9 mouse cellular contexts compared by ENCODE assay signal in genomic region chr7:49882694-49883389, GRCm38 (mm10). TPM values are rescaled to one million over a fixed set of nuclear protein-coding genes. Genes with fewer than 3 reads are reported as not detected.
DNase-seq lines count a peak whose midpoint lies in the region; ATAC-seq lines count a peak whose summit lies in the region.
"Had no signal": no experiment of that assay in that cellular context is flagged by ENCODE, and none has a peak within 500 bp of the region (broad histone marks: within the 10 kb centered on the region; RNA-seq: fewer than 3 reads in every experiment).

No protein-coding gene starts in this region.

- H3K4me3 ChIP-seq in embryonic facial prominence, embryonic 11.5 days (ENCODE audit: low read depth, low read length), result no peak overlapping the region
- H3K4me3 ChIP-seq in embryonic facial prominence, embryonic 10.5 days, result no peak overlapping the region
- no peak overlapping the region for H3K4me3 ChIP-seq in lung, embryonic 15.5 days

- H3K9ac ChIP-seq in embryonic facial prominence, embryonic 11.5 days (replicated peaks; ENCODE audit: low read length), result no peak overlapping the region
- H3K9ac ChIP-seq in lung, embryonic 15.5 days, result no peak overlapping the region

- no peak for DNase-seq in embryonic facial prominence, embryonic 11.5 days (ENCODE audit: low spot score)
- DNase-seq in embryonic facial prominence, embryonic 10.5 days (ENCODE audit: low spot score), result no peak
- DNase-seq in lung, postnatal 25 days (ENCODE audit: low spot score), result no peak
- DNase-seq in left cerebral cortex, postnatal 14 days (ENCODE audit: low spot score in 2 of 2), result peak; percentile 37 to 38
- DNase-seq in right cerebral cortex, adult 2 months (ENCODE audit: low spot score in 2 of 2), result peak; percentile 30 to 46
- DNase-seq in cerebellum, adult 11 months, result no peak

- H3K4me2 ChIP-seq in embryonic facial prominence, embryonic 11.5 days (ENCODE audit: low read depth, low read length), result no peak overlapping the region
- H3K4me2 ChIP-seq in lung, embryonic 15.5 days, result peak overlapping the region; percentile 34

- no peaks in the 10 kb centered on the region for H3K4me1 ChIP-seq in embryonic facial prominence, embryonic 11.5 days (ENCODE audit: control insufficient read depth, insufficient read depth, low read length)
- H3K4me1 ChIP-seq in embryonic facial prominence, embryonic 10.5 days, result peaks cover 15% of the 10 kb centered on the region
- H3K4me1 ChIP-seq in lung, embryonic 15.5 days, result peaks cover 16% of the 10 kb centered on the region; the same call in 1 of the 2 replicates

- no peaks in the 10 kb centered on the region for H3K36me3 ChIP-seq in embryonic facial prominence, embryonic 11.5 days (replicated peaks; ENCODE audit: control insufficient read depth, insufficient read depth, low read depth, low read length)
- no peaks in the 10 kb centered on the region for H3K36me3 ChIP-seq in embryonic facial prominence, embryonic 10.5 days (replicated peaks)
- no peaks in the 10 kb centered on the region for H3K36me3 ChIP-seq in lung, embryonic 15.5 days

- ATAC-seq in embryonic facial prominence, embryonic 11.5 days (replicated peaks; ENCODE audit: insufficient number of reproducible peaks, low FRiP score, low TSS enrichment, low read depth), result 0 out of 2 replicates have a peak, but pooled peaks have one; percentile 57
- peak; percentile 34; the same call in 1 of the 2 replicates for ATAC-seq in lung, embryonic 15.5 days (ENCODE audit: borderline replicate concordance, extremely low read depth, low FRiP score, low TSS enrichment)
- no peak for ATAC-seq in erythroid progenitor cell, adult 5-6 weeks (replicated peaks; ENCODE audit: low FRiP score, poor library complexity, severe bottlenecking)

- 25% methylated on average over 16 of the region's 16 CpGs for WGBS in embryonic facial prominence, embryonic 11.5 days
- WGBS in embryonic facial prominence, embryonic 10.5 days, result 30% methylated on average over 16 of the region's 16 CpGs
- WGBS in lung, embryonic 15.5 days, result 7% methylated on average over 16 of the region's 16 CpGs

- intact Hi-C loops in left cerebral cortex, postnatal 14 days (cut with DNase I), result no loop called here

- no peak overlapping the region for H3K27ac ChIP-seq in embryonic facial prominence, embryonic 11.5 days (replicated peaks; ENCODE audit: low read depth, low read length)
- no peak overlapping the region for H3K27ac ChIP-seq in embryonic facial prominence, embryonic 10.5 days (replicated peaks)
- peak overlapping the region; percentile 55 for H3K27ac ChIP-seq in lung, embryonic 15.5 days

- no peaks in the 10 kb centered on the region for H3K9me3 ChIP-seq in embryonic facial prominence, embryonic 11.5 days (replicated peaks; ENCODE audit: control insufficient read depth, low read length)
- no peaks in the 10 kb centered on the region for H3K9me3 ChIP-seq in embryonic facial prominence, embryonic 10.5 days
- H3K9me3 ChIP-seq in lung, embryonic 15.5 days, result no peaks in the 10 kb centered on the region

- H3K27me3 ChIP-seq in embryonic facial prominence, embryonic 11.5 days (ENCODE audit: control insufficient read depth, insufficient read depth, low read length), result no peaks in the 10 kb centered on the region
- H3K27me3 ChIP-seq in embryonic facial prominence, embryonic 10.5 days (replicated peaks; ENCODE audit: low read depth, poor library complexity, severe bottlenecking), result peaks cover 9% of the 10 kb centered on the region; the same call in 1 of the 2 replicates
- no peaks in the 10 kb centered on the region for H3K27me3 ChIP-seq in lung, embryonic 15.5 days

RNA-seq across cellular contexts. Expression of gene Slc6a5, which starts 27.1 kb away (rescaled TPM):
- 0.06 and 0.15 TPM in 2 replicates for polyA plus RNA-seq in embryonic facial prominence, embryonic 11.5 days (2014; fragmentation: Nextera tagmentation; extraction: Ambion mirVana)
- 0.04 and 0.09 TPM in 2 replicates for polyA plus RNA-seq in embryonic facial prominence, embryonic 10.5 days (2016; fragmentation: Nextera tagmentation; extraction: Ambion mirVana)
- 0.02 and 0.10 TPM in 2 replicates for polyA plus RNA-seq in lung, embryonic 15.5 days (2015; fragmentation: Nextera tagmentation; extraction: Ambion mirVana)
- total RNA-seq in left cerebral cortex, postnatal 14 days (2021), result under 1 TPM; 0.04 to 0.18 TPM
- total RNA-seq in erythroid progenitor cell, adult 5-6 weeks (2015; ENCODE audit: low replicate concordance), result not detected in 2 replicates
- not detected in 2 replicates for total RNA-seq in erythroid progenitor cell, adult 5-6 weeks (2017; ENCODE audit: low replicate concordance)
- polyA plus RNA-seq: intestine, embryonic 14.5 days had no signal

Comparison
In these comparisons a context has a peak if more than half of its experiments do, and no peak if none do; other contexts are left out.
1. DNase-seq: peak in left cerebral cortex, postnatal 14 days (2 of 2) and right cerebral cortex, adult 2 months (2 of 2); none in embryonic facial prominence, embryonic 11.5 days (single experiment), embryonic facial prominence, embryonic 10.5 days (single experiment), lung, postnatal 25 days (single experiment) and cerebellum, adult 11 months (single experiment).